Mouse (Mus musculus) G1E-ER4 (cell line): Measurements from ENCODE around the gene Clec2i. TPM values are rescaled to one million over a fixed set of nuclear protein-coding genes. Genes with fewer than 3 reads are reported as not detected.
"Not testable (repeated sequence)": the region's sequence is repeated elsewhere in the genome, so short reads cannot be mapped to it uniquely, and the experiment has no call there.

ENCODE experiments used
- GATA1 ChIP-seq: IDR thresholded peaks from one replicate; pipeline ENCODE4 v1.8.0; 2012; ENCODE audit warnings: low read length, inconsistent platforms
- polyA plus RNA-seq: library from polyadenylated mRNA; stranded (reverse); fragments of >175 nt; gene quantifications from 2 replicates; pipeline ENCODE4 v1.2.3, GENCODE M21; 2012

The Clec2i gene
- not detected in 2 replicates for polyA plus RNA-seq

GRCm38 (mm10) chr6:128887091-128887790, at the start of gene Clec2i:
Gene Clec2i, plus strand, starts transcription at chr6:128887588.
- TF ChIP-seq GATA1, result not testable (repeated sequence)

- TF ChIP-seq GATA1, result no peak
Observed at GRCm38 (mm10) chr6:128838342-128839265, 48.8 kb upstream of the Clec2i start.

GRCm38 (mm10) chr6:128839266-128839771, 48.1 kb upstream of the Clec2i start:
- no peak for TF ChIP-seq GATA1

GRCm38 (mm10) chr6:128839921-128840320, 47.5 kb upstream of the Clec2i start:
- no peak for TF ChIP-seq GATA1

GRCm38 (mm10) chr6:128841327-128842089, 45.9 kb upstream of the Clec2i start:
- TF ChIP-seq GATA1, result no peak

GRCm38 (mm10) chr6:128842356-128842944, 44.9 kb upstream of the Clec2i start:
- TF ChIP-seq GATA1, result no peak

GRCm38 (mm10) chr6:128842945-128843478, 44.4 kb upstream of the Clec2i start:
- no peak for TF ChIP-seq GATA1

- no peak for TF ChIP-seq GATA1
Observed at GRCm38 (mm10) chr6:128843479-128843992, 43.9 kb upstream of the Clec2i start.

- TF ChIP-seq GATA1, result no peak
Observed at GRCm38 (mm10) chr6:128844131-128844530, 43.3 kb upstream of the Clec2i start.

GRCm38 (mm10) chr6:128844586-128845080, 42.8 kb upstream of the Clec2i start:
- no peak for TF ChIP-seq GATA1

- TF ChIP-seq GATA1, result no peak
Observed at GRCm38 (mm10) chr6:128845319-128845979, 41.9 kb upstream of the Clec2i start.

GRCm38 (mm10) chr6:128845998-128846542, 41.3 kb upstream of the Clec2i start:
- no peak for TF ChIP-seq GATA1

GRCm38 (mm10) chr6:128847401-128847800, 40.0 kb upstream of the Clec2i start:
- TF ChIP-seq GATA1, result no peak

GRCm38 (mm10) chr6:128849902-128850301, 37.5 kb upstream of the Clec2i start:
- no peak for TF ChIP-seq GATA1
